Mouse (Mus musculus) ES-E14 (cell line): ENCODE measurements around the gene Hoxb5. TPM values are rescaled to one million over a fixed set of nuclear protein-coding genes. Genes with fewer than 3 reads are reported as not detected.

Experiments
- DNase-seq: peaks from one replicate; pipeline ENCODE4 v3.0.0-alpha.2; 2013; ENCODE audit warnings: low read depth, low spot score
- H3K27ac ChIP-seq: 2 replicates; pipeline ENCODE4 v1.5.1; 2012; ENCODE audit warnings: low read depth, mild to moderate bottlenecking, low read length, moderate library complexity, mixed read lengths; ENCODE audit not compliant: poor library complexity, insufficient read depth, severe bottlenecking
- H3K36me3 ChIP-seq: 2 replicates; pipeline ENCODE4 v1.6.1; 2012; ENCODE audit warnings: mild to moderate bottlenecking, low read length, moderate library complexity, mixed read lengths; ENCODE audit not compliant: control insufficient read depth, poor library complexity, insufficient read depth, severe bottlenecking
- H3K4me1 ChIP-seq, 2 experiments: fragments of 150-350 bp in 1 of 2; sonication (generic) in 1 of 2; 2 replicates each; pipeline ENCODE4 v1.6.1; 2012; ENCODE audit warnings: low read length in 2 of 2, mild to moderate bottlenecking in 1 of 2, mixed read lengths in 1 of 2; ENCODE audit not compliant: control insufficient read depth in 2 of 2, insufficient read depth in 2 of 2, poor library complexity in 1 of 2
- H3K4me3 ChIP-seq, 2 experiments: fragments of 150-350 bp in 1 of 2; sonication (generic) in 1 of 2; 2 replicates each; pipeline ENCODE4 v1.5.1; 2012; ENCODE audit warnings: low read length in 2 of 2, low read depth in 1 of 2, mild to moderate bottlenecking in 1 of 2, mixed read lengths in 1 of 2; ENCODE audit not compliant: insufficient read depth in 1 of 2, poor library complexity in 1 of 2, severe bottlenecking in 1 of 2
- H3K9ac ChIP-seq: 2 replicates; pipeline ENCODE4 v1.6.1; 2012; ENCODE audit warnings: low read depth, mild to moderate bottlenecking, low read length, mixed read lengths; ENCODE audit not compliant: poor library complexity, insufficient read depth, severe bottlenecking
- H3K9me3 ChIP-seq: fragments of 150-350 bp; sonication (generic); 2 replicates; pipeline ENCODE4 v1.6.1; 2012; ENCODE audit warnings: low read depth, mild to moderate bottlenecking, low read length; ENCODE audit not compliant: control insufficient read depth, insufficient read depth
- CHD2 ChIP-seq: IDR thresholded peaks from 2 replicates; pipeline ENCODE4 v1.6.1; 2014; ENCODE audit warnings: mild to moderate bottlenecking, low read depth, low read length, inconsistent platforms
- HCFC1 ChIP-seq: IDR thresholded peaks from 2 replicates; pipeline ENCODE4 v1.6.1; 2012; ENCODE audit warnings: low read length, inconsistent platforms, borderline replicate concordance; ENCODE audit not compliant: insufficient read depth
- MAFK ChIP-seq: IDR thresholded peaks from 2 replicates; pipeline ENCODE4 v1.6.1; 2014; ENCODE audit warnings: mild to moderate bottlenecking, low read depth, low read length, inconsistent platforms; ENCODE audit not compliant: insufficient read depth
- ZC3H11A ChIP-seq: IDR thresholded peaks from 2 replicates; pipeline ENCODE4 v1.6.1; 2012; ENCODE audit warnings: low read depth, mild to moderate bottlenecking, inconsistent platforms, low read length, borderline replicate concordance
- ZNF384 ChIP-seq: IDR thresholded peaks from 2 replicates; pipeline ENCODE4 v1.6.1; 2012; ENCODE audit warnings: low read depth, low read length, inconsistent platforms
- in situ Hi-C, 2 experiments: fragments of 600-800 bp; cut with MboI; formaldehyde crosslinking; loops; one replicate each; pipeline ENCODE4 v1.15.1; 2025; ENCODE audit warnings: low sequenced_read_pairs in 2 of 2, inconsistent platforms in 1 of 2; ENCODE audit not compliant: unreplicated experiment in 2 of 2
- total RNA-seq: library from RNA; depleted of rRNA; stranded (reverse); fragments of 300-350 nt; gene quantifications from 2 replicates; pipeline ENCODE4 v1.2.3, GENCODE M21; 2012

Gene Hoxb5
- total RNA-seq, 1 experiment, result 0.09 TPM

DNA sequence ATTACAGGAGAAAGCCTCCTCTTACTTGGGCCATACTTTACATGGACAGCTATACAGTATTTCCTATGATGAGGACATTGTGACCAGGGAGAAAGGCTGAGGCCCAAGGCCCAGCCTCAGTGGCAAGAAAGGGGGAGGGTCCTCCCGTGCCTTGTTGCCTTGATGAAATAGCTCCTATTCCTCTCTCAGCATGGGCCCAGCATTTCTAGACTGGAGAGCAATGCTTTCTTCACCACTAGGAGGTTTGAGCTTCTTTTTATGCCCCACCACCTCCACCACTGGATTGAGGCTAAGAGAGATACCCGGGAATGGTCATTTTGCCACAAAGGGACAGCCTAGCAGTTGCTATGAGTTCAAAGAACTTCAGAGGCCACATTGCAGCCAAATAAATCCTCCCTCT is 6.1 kb upstream of the Hoxb5 start:
- no peaks in the 10 kb centered on the region for H3K36me3 ChIP-seq
- no peak overlapping the region for H3K9ac ChIP-seq
- no peak overlapping the region for H3K27ac ChIP-seq
- no peak overlapping the region for H3K4me3 ChIP-seq
- no peaks in the 10 kb centered on the region; a peak in 2 of 4 replicates for H3K4me1 ChIP-seq
- in situ Hi-C loops, result loop anchor here (10.0 to 25.0 kb wide), 2 partner anchors 58 to 565 kb away; partner anchors contain the start of gene Hoxb2 (in 1 of the 2)
- no peak for TF ChIP-seq CHD2
- no peak for TF ChIP-seq ZNF384
- no peak for TF ChIP-seq ZC3H11A
- TF ChIP-seq MAFK, result no peak
- no peak for TF ChIP-seq HCFC1
- H3K9me3 ChIP-seq, result no peaks in the 10 kb centered on the region
- no peak for DNase-seq

DNA sequence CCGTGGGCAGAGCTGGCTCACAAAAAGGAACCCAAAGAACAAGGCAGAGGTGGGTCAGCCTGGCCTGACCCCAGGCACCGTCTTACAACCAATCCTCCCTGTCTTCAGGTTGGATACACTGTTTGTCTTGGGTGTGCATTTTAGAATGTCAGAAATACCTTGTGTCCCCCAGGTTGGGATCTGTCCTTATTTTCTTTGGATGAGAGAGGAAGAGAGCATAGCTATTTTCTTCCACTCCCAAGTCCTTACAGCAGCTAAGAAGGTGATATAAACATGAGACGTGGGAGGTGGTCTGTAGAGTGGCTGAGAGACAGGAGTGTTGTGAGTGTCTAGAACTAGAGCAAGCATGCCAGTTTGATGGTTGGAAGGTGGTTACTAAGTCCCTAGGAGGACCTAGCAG is 5.7 kb upstream of the Hoxb5 start:
- H3K9ac ChIP-seq, result no peak overlapping the region
- no peak for DNase-seq
- H3K9me3 ChIP-seq, result no peaks in the 10 kb centered on the region
- no peaks in the 10 kb centered on the region for H3K36me3 ChIP-seq
- in situ Hi-C loops, result loop anchor here (10.0 to 25.0 kb wide), 2 partner anchors 57 to 565 kb away; partner anchors contain the start of gene Hoxb2 (in 1 of the 2)
- H3K27ac ChIP-seq, result no peak overlapping the region
- TF ChIP-seq MAFK, result no peak
- no peak overlapping the region for H3K4me3 ChIP-seq
- no peaks in the 10 kb centered on the region; a peak in 2 of 4 replicates for H3K4me1 ChIP-seq

DNA sequence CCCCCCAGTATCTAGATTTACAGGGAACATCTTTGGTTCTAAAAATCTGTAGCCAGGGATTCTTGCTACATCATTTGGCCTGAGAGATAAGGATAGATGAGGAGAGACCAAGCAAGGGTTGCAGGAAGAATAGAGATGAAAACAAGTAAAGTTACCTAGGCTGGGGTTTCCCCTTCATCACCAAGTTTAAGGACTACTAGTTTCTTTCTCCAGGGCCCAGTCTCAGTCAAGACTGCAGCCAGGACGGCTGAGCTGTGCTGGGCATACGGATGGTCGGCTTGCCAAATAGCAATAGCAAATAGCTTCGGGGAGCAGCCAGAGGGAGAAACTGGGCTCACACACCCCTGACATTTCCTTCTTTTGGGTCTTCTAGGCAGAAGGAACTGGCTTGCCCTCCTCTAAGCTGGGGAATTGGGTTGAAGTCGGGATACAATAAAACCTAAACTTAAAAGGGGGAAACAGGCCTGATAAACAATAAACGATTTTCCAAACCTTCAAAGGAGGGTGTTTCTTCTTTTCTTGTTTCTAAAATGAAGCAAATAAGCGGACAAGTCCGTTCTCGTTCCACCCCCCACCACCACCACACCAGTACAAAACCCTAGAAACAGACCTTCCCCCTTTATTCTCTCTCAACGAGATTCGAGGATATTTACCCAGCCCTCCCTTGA is 5.0 kb upstream of the Hoxb5 start:
- Histone ChIP-seq H3K4me1 (no peaks in the 10 kb centered on the region; a peak in 2 of 4 replicates), H3K4me3 (no peak overlapping the region), H3K36me3 (no peaks in the 10 kb centered on the region), H3K9ac (no peak overlapping the region), H3K9me3 (no peaks in the 10 kb centered on the region), H3K27ac (no peak overlapping the region)
- in situ Hi-C loops, result loop anchor here (10.0 to 25.0 kb wide), 2 partner anchors 57 to 564 kb away; partner anchors contain the start of gene Hoxb2 (in 1 of the 2)
- no peak for TF ChIP-seq HCFC1
- DNase-seq, result no peak

DNA sequence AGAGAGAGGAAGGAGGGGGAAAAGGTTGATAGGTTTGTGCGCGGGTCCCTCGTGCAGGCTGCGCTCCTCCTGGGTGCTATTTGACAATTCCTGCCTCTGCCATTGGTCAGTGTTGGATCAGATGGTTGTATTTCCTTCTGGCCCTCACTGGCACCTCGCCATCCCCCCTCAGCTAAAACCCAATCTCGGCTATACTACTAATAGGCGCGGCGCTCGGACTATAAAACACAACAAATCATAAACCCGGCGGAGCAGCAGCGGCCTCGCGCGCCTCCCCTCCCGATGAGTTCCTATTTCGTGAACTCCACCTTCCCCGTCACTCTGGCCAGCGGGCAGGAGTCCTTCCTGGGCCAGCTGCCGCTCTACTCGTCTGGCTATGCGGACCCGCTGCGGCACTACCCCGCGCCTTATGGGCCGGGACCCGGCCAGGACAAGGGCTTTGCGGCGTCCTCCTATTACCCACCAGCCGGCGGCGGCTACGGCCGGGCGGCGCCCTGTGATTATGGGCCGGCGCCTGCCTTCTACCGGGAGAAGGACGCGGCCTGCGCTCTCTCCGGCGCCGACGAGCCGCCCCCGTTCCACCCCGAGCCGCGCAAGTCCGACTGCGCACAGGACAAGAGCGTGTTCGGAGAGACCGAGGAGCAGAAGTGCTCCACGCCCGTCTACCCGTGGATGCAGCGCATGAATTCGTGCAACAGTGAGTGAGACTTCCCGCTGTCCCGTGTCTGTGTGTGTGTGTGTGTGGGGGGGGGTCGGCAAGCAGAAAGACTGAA is 4.1 kb upstream of the Hoxb5 start:
- H3K9me3 ChIP-seq, result no peaks in the 10 kb centered on the region

More for the DNA sequence above, 4.1 kb upstream of the Hoxb5 start:
- Histone ChIP-seq H3K9ac (no peak overlapping the region), H3K27ac (no peak overlapping the region), H3K36me3 (no peaks in the 10 kb centered on the region), H3K4me3 (no peak overlapping the region; a peak in 2 of 4 replicates), H3K4me1 (peaks cover 0 to 3% of the 10 kb centered on the region in 2 experiments; a peak in 2 of 4 replicates)
- in situ Hi-C loops, result loop anchor here (10.0 to 25.0 kb wide), 2 partner anchors 56 to 563 kb away; partner anchors contain the start of gene Hoxb2 (in 1 of the 2)
- no peak for DNase-seq
- no peak for TF ChIP-seq ZC3H11A
- TF ChIP-seq CHD2, result no peak
- TF ChIP-seq MAFK, result no peak
- TF ChIP-seq ZNF384, result no peak
- TF ChIP-seq HCFC1, result no peak
